Mouse (Mus musculus): ENCODE measurements around the gene Cblc. TPM values are rescaled to one million over a fixed set of nuclear protein-coding genes. Genes with fewer than 3 reads are reported as not detected.

The Cblc gene
- polyA plus RNA-seq (2015; fragmentation: Illumina TruSeq; extraction: RNeasy Lipid Tissue Mini Kit (QIAGEN cat#74804); ENCODE audit: insufficient read depth, low read depth, low replicate concordance): 4.5 TPM

GRCm38 (mm10) chr7:19796697-19797588, at the start of gene Cblc:
Gene Cblc, minus strand, starts transcription at chr7:19796809.

DNA sequence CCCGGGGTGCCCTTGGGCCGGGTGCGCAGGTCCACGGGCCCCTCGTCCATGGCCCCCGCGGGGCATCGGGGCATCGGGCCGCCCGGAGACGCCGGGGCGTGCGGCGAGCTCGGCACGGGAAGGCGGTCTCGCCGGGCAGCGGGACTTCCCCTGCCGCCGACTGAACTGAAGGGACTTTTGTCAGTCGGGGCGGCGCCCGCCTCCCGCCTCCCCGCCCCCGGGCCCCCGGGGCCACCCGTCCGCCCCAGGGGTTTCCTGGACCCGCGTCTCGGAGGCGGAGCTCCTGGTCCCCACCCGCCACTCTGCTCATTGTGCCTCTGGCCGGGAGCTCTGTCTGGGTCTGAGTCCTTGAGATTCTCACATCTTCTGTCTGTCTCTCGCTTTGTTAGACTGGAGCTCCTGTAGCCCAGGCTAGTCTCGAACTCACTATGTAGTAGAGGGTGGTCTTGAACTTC, 26.0 kb upstream of the Cblc start, which contains the start of gene Bcl3:
Gene Bcl3 (minus strand): TSS at position 167 of the 455 bp plus-strand sequence.

GRCm38 (mm10) chr7:19770984-19771391, 25.6 kb downstream of the Cblc start, which contains the start of gene Bcam:
Gene Bcam, minus strand, starts transcription at chr7:19771016.

GRCm38 (mm10) chr7:19750217-19751069, 46.2 kb downstream of the Cblc start, which contains the start of gene Nectin2:
Gene Nectin2, minus strand, starts transcription at chr7:19750483.

Other genes starting within 250 kb of the Cblc start
- gene Ppp1r37, start 233.7 kb downstream of the Cblc start, polyA plus RNA-seq (2015; fragmentation: Illumina TruSeq; extraction: RNeasy Lipid Tissue Mini Kit (QIAGEN cat#74804); ENCODE audit: insufficient read depth, low read depth, low replicate concordance): 31.9 TPM
- gene Zfp296, start 219.5 kb downstream of the Cblc start, polyA plus RNA-seq (2015; fragmentation: Illumina TruSeq; extraction: RNeasy Lipid Tissue Mini Kit (QIAGEN cat#74804); ENCODE audit: insufficient read depth, low read depth, low replicate concordance): not detected
- gene Gemin7, start 219.2 kb downstream of the Cblc start, polyA plus RNA-seq (2015; fragmentation: Illumina TruSeq; extraction: RNeasy Lipid Tissue Mini Kit (QIAGEN cat#74804); ENCODE audit: insufficient read depth, low read depth, low replicate concordance): 23.7 TPM
- gene Clasrp, start 192.3 kb downstream of the Cblc start, polyA plus RNA-seq (2015; fragmentation: Illumina TruSeq; extraction: RNeasy Lipid Tissue Mini Kit (QIAGEN cat#74804); ENCODE audit: insufficient read depth, low read depth, low replicate concordance): 22.2 TPM
- gene Relb, start 167.4 kb downstream of the Cblc start, polyA plus RNA-seq (2015; fragmentation: Illumina TruSeq; extraction: RNeasy Lipid Tissue Mini Kit (QIAGEN cat#74804); ENCODE audit: insufficient read depth, low read depth, low replicate concordance): 4.5 TPM
- gene Clptm1, start 131.8 kb downstream of the Cblc start, polyA plus RNA-seq (2015; fragmentation: Illumina TruSeq; extraction: RNeasy Lipid Tissue Mini Kit (QIAGEN cat#74804); ENCODE audit: insufficient read depth, low read depth, low replicate concordance): 22.6 TPM
- not detected for gene Apoc2, start 118.9 kb downstream of the Cblc start, polyA plus RNA-seq (2015; fragmentation: Illumina TruSeq; extraction: RNeasy Lipid Tissue Mini Kit (QIAGEN cat#74804); ENCODE audit: insufficient read depth, low read depth, low replicate concordance)
- not detected for gene Gm44805, start 115.4 kb downstream of the Cblc start, polyA plus RNA-seq (2015; fragmentation: Illumina TruSeq; extraction: RNeasy Lipid Tissue Mini Kit (QIAGEN cat#74804); ENCODE audit: insufficient read depth, low read depth, low replicate concordance)
- gene Apoc4, start 115.3 kb downstream of the Cblc start, polyA plus RNA-seq (2015; fragmentation: Illumina TruSeq; extraction: RNeasy Lipid Tissue Mini Kit (QIAGEN cat#74804); ENCODE audit: insufficient read depth, low read depth, low replicate concordance): not detected
- gene Apoc1, start 104.1 kb downstream of the Cblc start, polyA plus RNA-seq (2015; fragmentation: Illumina TruSeq; extraction: RNeasy Lipid Tissue Mini Kit (QIAGEN cat#74804); ENCODE audit: insufficient read depth, low read depth, low replicate concordance): 15.3 TPM
- 298 TPM for gene Apoe, start 97.6 kb downstream of the Cblc start, polyA plus RNA-seq (2015; fragmentation: Illumina TruSeq; extraction: RNeasy Lipid Tissue Mini Kit (QIAGEN cat#74804); ENCODE audit: insufficient read depth, low read depth, low replicate concordance)
- 10.2 TPM for gene Tomm40, start 81.4 kb downstream of the Cblc start, polyA plus RNA-seq (2015; fragmentation: Illumina TruSeq; extraction: RNeasy Lipid Tissue Mini Kit (QIAGEN cat#74804); ENCODE audit: insufficient read depth, low read depth, low replicate concordance)
- 7.7 TPM for gene Nectin2, start 46.3 kb downstream of the Cblc start, polyA plus RNA-seq (2015; fragmentation: Illumina TruSeq; extraction: RNeasy Lipid Tissue Mini Kit (QIAGEN cat#74804); ENCODE audit: insufficient read depth, low read depth, low replicate concordance)
- 37.8 TPM for gene Bcam, start 25.8 kb downstream of the Cblc start, polyA plus RNA-seq (2015; fragmentation: Illumina TruSeq; extraction: RNeasy Lipid Tissue Mini Kit (QIAGEN cat#74804); ENCODE audit: insufficient read depth, low read depth, low replicate concordance)
- 11.1 TPM for gene Bcl3, start 26.0 kb upstream of the Cblc start, polyA plus RNA-seq (2015; fragmentation: Illumina TruSeq; extraction: RNeasy Lipid Tissue Mini Kit (QIAGEN cat#74804); ENCODE audit: insufficient read depth, low read depth, low replicate concordance)
- gene Gm19345, start 55.2 kb upstream of the Cblc start, polyA plus RNA-seq (2015; fragmentation: Illumina TruSeq; extraction: RNeasy Lipid Tissue Mini Kit (QIAGEN cat#74804); ENCODE audit: insufficient read depth, low read depth, low replicate concordance): not detected
- gene Ceacam16, start 64.5 kb upstream of the Cblc start, polyA plus RNA-seq (2015; fragmentation: Illumina TruSeq; extraction: RNeasy Lipid Tissue Mini Kit (QIAGEN cat#74804); ENCODE audit: insufficient read depth, low read depth, low replicate concordance): not detected
- gene Ceacam19, start 91.2 kb upstream of the Cblc start, polyA plus RNA-seq (2015; fragmentation: Illumina TruSeq; extraction: RNeasy Lipid Tissue Mini Kit (QIAGEN cat#74804); ENCODE audit: insufficient read depth, low read depth, low replicate concordance): not detected
- gene Pvr, start 124.4 kb upstream of the Cblc start, polyA plus RNA-seq (2015; fragmentation: Illumina TruSeq; extraction: RNeasy Lipid Tissue Mini Kit (QIAGEN cat#74804); ENCODE audit: insufficient read depth, low read depth, low replicate concordance): 5.6 TPM
- 0.96 TPM for gene Igsf23, start 153.9 kb upstream of the Cblc start, polyA plus RNA-seq (2015; fragmentation: Illumina TruSeq; extraction: RNeasy Lipid Tissue Mini Kit (QIAGEN cat#74804); ENCODE audit: insufficient read depth, low read depth, low replicate concordance)
- not detected for gene Ceacam20, start 168.6 kb upstream of the Cblc start, polyA plus RNA-seq (2015; fragmentation: Illumina TruSeq; extraction: RNeasy Lipid Tissue Mini Kit (QIAGEN cat#74804); ENCODE audit: insufficient read depth, low read depth, low replicate concordance)
- gene Nlrp9b, start 194.7 kb upstream of the Cblc start, polyA plus RNA-seq (2015; fragmentation: Illumina TruSeq; extraction: RNeasy Lipid Tissue Mini Kit (QIAGEN cat#74804); ENCODE audit: insufficient read depth, low read depth, low replicate concordance): 0.39 TPM